Mouse (Mus musculus) hindbrain, embryonic 10.5 days (tissue): ENCODE data around the gene Cdk17. TPM values are rescaled to one million over a fixed set of nuclear protein-coding genes. Genes with fewer than 3 reads are reported as not detected.

Experiments
- DNase-seq: peaks from one replicate; pipeline ENCODE4 v3.0.0-alpha.2; 2017; ENCODE audit warnings: low spot score
- H3K27ac ChIP-seq: fragments of 300-500 bp; sonication (generic); 2 replicates; pipeline ENCODE4 v1.5.1; 2016; ENCODE audit warnings: mild to moderate bottlenecking, moderate library complexity
- H3K27me3 ChIP-seq: fragments of 300-500 bp; sonication (generic); 2 replicates; pipeline ENCODE4 v1.6.1; 2016; ENCODE audit warnings: mild to moderate bottlenecking; ENCODE audit not compliant: poor library complexity, insufficient read depth, severe bottlenecking
- H3K36me3 ChIP-seq: fragments of 300-500 bp; sonication (generic); 2 replicates; pipeline ENCODE4 v1.6.1; 2016; ENCODE audit warnings: mild to moderate bottlenecking, moderate library complexity
- H3K4me1 ChIP-seq: fragments of 300-500 bp; sonication (generic); replicated peaks from 2 replicates; pipeline ENCODE4 v1.6.1; 2016; ENCODE audit warnings: mild to moderate bottlenecking
- H3K4me3 ChIP-seq: fragments of 300-500 bp; sonication (generic); 2 replicates; pipeline ENCODE4 v1.5.1; 2016; ENCODE audit warnings: mild to moderate bottlenecking, moderate library complexity
- H3K9me3 ChIP-seq: fragments of 300-500 bp; sonication (generic); 2 replicates; pipeline ENCODE4 v1.6.1; 2016; ENCODE audit warnings: mild to moderate bottlenecking, moderate library complexity
- WGBS: fragments of 180-500 bp; shearing (Covaris S2); methylation state at CpG from one replicate; pipeline ENCODE4 v1.1.7; 2016; 5-methylcytosine and 5-hydroxymethylcytosine counted together
- polyA plus RNA-seq: library from polyadenylated mRNA; unstranded; fragments of >200 nt; fragmentation: Nextera tagmentation; extraction: Ambion mirVana; gene quantifications from 2 replicates; pipeline ENCODE4 v1.2.1, GENCODE M21; 2016

The Cdk17 gene
- 20.6 and 22.6 TPM in 2 replicates for polyA plus RNA-seq

GRCm38 (mm10) chr10:93160807-93161510, at the start of gene Cdk17:
Gene Cdk17 (plus strand): TSS chr10:93160875.
- WGBS: under 1% methylated on average over 97 of the region's 97 CpGs
- H3K9me3 ChIP-seq: no peaks in the 10 kb centered on the region
- H3K27ac ChIP-seq: peak within 1 kb of the TSS; percentile 99
- no peaks in the 10 kb centered on the region for H3K36me3 ChIP-seq
- H3K27me3 ChIP-seq: no peaks in the 10 kb centered on the region
- peak; percentile 75 for DNase-seq
- H3K4me1 ChIP-seq: peaks cover 43% of the 10 kb centered on the region
- peak within 1 kb of the TSS; percentile 99 for H3K4me3 ChIP-seq

GRCm38 (mm10) chr10:93111412-93111811, 49.3 kb upstream of the Cdk17 start:
- H3K9me3 ChIP-seq: no peaks in the 10 kb centered on the region
- no peak for DNase-seq
- WGBS: 72% methylated on average over 8 of the region's 8 CpGs

GRCm38 (mm10) chr10:93112021-93112420, 48.7 kb upstream of the Cdk17 start:
- H3K9me3 ChIP-seq: no peaks in the 10 kb centered on the region
- no peak overlapping the region for H3K4me3 ChIP-seq
- no peak overlapping the region for H3K27ac ChIP-seq
- 92% methylated on average over 6 of the region's 6 CpGs for whole genome bisulfite sequencing
- no peaks in the 10 kb centered on the region for H3K36me3 ChIP-seq
- no peak for DNase-seq
- no peaks in the 10 kb centered on the region for H3K27me3 ChIP-seq
- no peaks in the 10 kb centered on the region for H3K4me1 ChIP-seq

More at GRCm38 (mm10) chr10:93111412-93111811, 49.3 kb upstream of the Cdk17 start:
- Histone ChIP-seq H3K27me3 (no peaks in the 10 kb centered on the region), H3K36me3 (no peaks in the 10 kb centered on the region), H3K4me3 (no peak overlapping the region), H3K27ac (no peak overlapping the region), H3K4me1 (no peaks in the 10 kb centered on the region)

GRCm38 (mm10) chr10:93113968-93114367, 46.7 kb upstream of the Cdk17 start:
- H3K4me1 ChIP-seq: no peaks in the 10 kb centered on the region
- H3K36me3 ChIP-seq: no peaks in the 10 kb centered on the region
- H3K27ac ChIP-seq: no peak overlapping the region
- H3K4me3 ChIP-seq: no peak overlapping the region
- 90% methylated on average over 8 of the region's 8 CpGs for WGBS
- H3K27me3 ChIP-seq: no peaks in the 10 kb centered on the region
- DNase-seq: no peak
- H3K9me3 ChIP-seq: no peaks in the 10 kb centered on the region

GRCm38 (mm10) chr10:93114782-93115181, 45.9 kb upstream of the Cdk17 start:
- Histone ChIP-seq H3K36me3 (no peaks in the 10 kb centered on the region), H3K4me3 (no peak overlapping the region), H3K27me3 (no peaks in the 10 kb centered on the region), H3K4me1 (no peaks in the 10 kb centered on the region), H3K9me3 (no peaks in the 10 kb centered on the region), H3K27ac (no peak overlapping the region)
- WGBS: 79% methylated on average over 1 of the region's 1 CpGs
- no peak for DNase-seq

GRCm38 (mm10) chr10:93115743-93116142, 44.9 kb upstream of the Cdk17 start:
- no peaks in the 10 kb centered on the region for H3K4me1 ChIP-seq
- no peak overlapping the region for H3K27ac ChIP-seq
- WGBS: 94% methylated on average over 1 of the region's 1 CpGs
- H3K36me3 ChIP-seq: no peaks in the 10 kb centered on the region
- no peak for DNase-seq
- no peaks in the 10 kb centered on the region for H3K27me3 ChIP-seq
- no peak overlapping the region for H3K4me3 ChIP-seq
- no peaks in the 10 kb centered on the region for H3K9me3 ChIP-seq

- DNase-seq: no peak
- Histone ChIP-seq H3K36me3 (no peaks in the 10 kb centered on the region), H3K9me3 (no peaks in the 10 kb centered on the region), H3K27me3 (no peaks in the 10 kb centered on the region), H3K4me1 (no peaks in the 10 kb centered on the region), H3K4me3 (no peak overlapping the region), H3K27ac (no peak overlapping the region)
- WGBS: 88% methylated on average over 3 of the region's 3 CpGs
Observed at GRCm38 (mm10) chr10:93116636-93117035, 44.0 kb upstream of the Cdk17 start.

GRCm38 (mm10) chr10:93119809-93120208, 40.9 kb upstream of the Cdk17 start:
- no peak for DNase-seq
- Histone ChIP-seq H3K9me3 (no peaks in the 10 kb centered on the region), H3K36me3 (no peaks in the 10 kb centered on the region), H3K4me1 (no peaks in the 10 kb centered on the region), H3K27ac (no peak overlapping the region), H3K4me3 (no peak overlapping the region), H3K27me3 (no peaks in the 10 kb centered on the region)
- WGBS: 86% methylated on average over 5 of the region's 5 CpGs

GRCm38 (mm10) chr10:93121262-93121860, 39.3 kb upstream of the Cdk17 start:
- no peaks in the 10 kb centered on the region for H3K27me3 ChIP-seq
- H3K4me1 ChIP-seq: no peaks in the 10 kb centered on the region
- H3K4me3 ChIP-seq: no peak overlapping the region
- no peaks in the 10 kb centered on the region for H3K9me3 ChIP-seq
- 93% methylated on average over 6 of the region's 6 CpGs for WGBS
- no peak overlapping the region for H3K27ac ChIP-seq
- DNase-seq: no peak
- no peaks in the 10 kb centered on the region for H3K36me3 ChIP-seq

GRCm38 (mm10) chr10:93122399-93123184, 38.1 kb upstream of the Cdk17 start:
- Histone ChIP-seq H3K4me1 (no peaks in the 10 kb centered on the region), H3K27me3 (no peaks in the 10 kb centered on the region), H3K4me3 (no peak overlapping the region), H3K27ac (no peak overlapping the region), H3K36me3 (no peaks in the 10 kb centered on the region), H3K9me3 (no peaks in the 10 kb centered on the region)
- WGBS: 76% methylated on average over 12 of the region's 12 CpGs
- no peak for DNase-seq

GRCm38 (mm10) chr10:93123310-93123709, 37.4 kb upstream of the Cdk17 start:
- H3K27me3 ChIP-seq: no peaks in the 10 kb centered on the region
- no peak overlapping the region for H3K4me3 ChIP-seq
- 68% methylated on average over 4 of the region's 4 CpGs for WGBS
- H3K27ac ChIP-seq: no peak overlapping the region
- H3K9me3 ChIP-seq: no peaks in the 10 kb centered on the region
- no peaks in the 10 kb centered on the region for H3K4me1 ChIP-seq
- DNase-seq: no peak
- no peaks in the 10 kb centered on the region for H3K36me3 ChIP-seq

- Histone ChIP-seq H3K36me3 (no peaks in the 10 kb centered on the region), H3K4me1 (no peaks in the 10 kb centered on the region), H3K9me3 (no peaks in the 10 kb centered on the region), H3K4me3 (no peak overlapping the region), H3K27ac (no peak overlapping the region), H3K27me3 (no peaks in the 10 kb centered on the region)
- peak; percentile 8 for DNase-seq
- WGBS: 80% methylated on average over 12 of the region's 12 CpGs
Observed at GRCm38 (mm10) chr10:93123957-93124613, 36.6 kb upstream of the Cdk17 start.
